Mouse (Mus musculus) spleen, adult 2 months (tissue): ENCODE data around the gene Primpol. TPM values are rescaled to one million over a fixed set of nuclear protein-coding genes. Genes with fewer than 3 reads are reported as not detected.
A peak's percentile ranks its signal among the peaks of the same experiment; 100 is the strongest.

Experiments used
- DNase-seq, 2 experiments: peaks; one replicate each; pipeline versions ENCODE4 v3.0.0 to v3.0.0-alpha.2; 2012 to 2021; ENCODE audit warnings: low spot score in 2 of 2, low read depth in 1 of 2
- H3K27ac ChIP-seq: fragments of 200-500 bp; 2 replicates; pipeline ENCODE4 v1.5.1; 2012; ENCODE audit warnings: low read length, inconsistent platforms; ENCODE audit not compliant: insufficient read depth
- H3K27me3 ChIP-seq: fragments of 200-500 bp; 2 replicates; pipeline ENCODE4 v1.6.1; 2012; ENCODE audit warnings: mild to moderate bottlenecking, moderate library complexity, low read length, inconsistent platforms; ENCODE audit not compliant: control insufficient read depth, insufficient read depth
- H3K36me3 ChIP-seq: fragments of 200-500 bp; 2 replicates; pipeline ENCODE4 v1.6.1; 2012; ENCODE audit warnings: mild to moderate bottlenecking, low read length, inconsistent platforms; ENCODE audit not compliant: control insufficient read depth, insufficient read depth
- H3K4me1 ChIP-seq: fragments of 200-500 bp; 2 replicates; pipeline ENCODE4 v1.6.1; 2011; ENCODE audit warnings: inconsistent platforms; ENCODE audit not compliant: control insufficient read depth, insufficient read depth, insufficient read length
- H3K4me3 ChIP-seq: fragments of 200-500 bp; 2 replicates; pipeline ENCODE4 v1.5.1; 2011; ENCODE audit warnings: mild to moderate bottlenecking, inconsistent platforms; ENCODE audit not compliant: insufficient read depth, insufficient read length; ENCODE audit errors: extremely low read depth
- CTCF ChIP-seq: fragments of 200-500 bp; IDR thresholded peaks from 2 replicates; pipeline ENCODE4 v1.5.1; 2011; ENCODE audit warnings: mild to moderate bottlenecking, inconsistent platforms; ENCODE audit not compliant: insufficient read depth, insufficient read length, insufficient replicate concordance; ENCODE audit errors: extremely low read depth
- POLR2A ChIP-seq: fragments of 200-500 bp; IDR thresholded peaks from 2 replicates; pipeline ENCODE4 v1.6.1; 2011; ENCODE audit warnings: low read depth, low read length, inconsistent platforms
- WGBS: fragments of 180-500 bp; shearing (Covaris S2); methylation state at CpG from one replicate; pipeline ENCODE4 v1.1.7; 2018; 5-methylcytosine and 5-hydroxymethylcytosine counted together
- polyA plus RNA-seq: library from polyadenylated mRNA; depleted of rRNA; stranded (reverse); fragments of >200 nt; gene quantifications from 2 replicates; pipeline ENCODE4 v1.2.3, GENCODE M21; 2012

The Primpol gene
- polyA plus RNA-seq, 1 experiment, result 2.5 TPM

- Histone ChIP-seq H3K4me1 (no peaks in the 10 kb centered on the region), H3K27me3 (no peaks in the 10 kb centered on the region), H3K4me3 (no peak overlapping the region), H3K27ac (no peak overlapping the region), H3K36me3 (no peaks in the 10 kb centered on the region)
- WGBS, result 93% methylated on average over 7 of the region's 7 CpGs
- DNase-seq, result no peak
- TF ChIP-seq POLR2A (no peak), CTCF (no peak)
Observed at GRCm38 (mm10) chr8:46566914-46567529, 50.0 kb downstream of the Primpol start.

GRCm38 (mm10) chr8:46562333-46562732, 54.7 kb downstream of the Primpol start:
- H3K27me3 ChIP-seq, result no peaks in the 10 kb centered on the region
- no peaks in the 10 kb centered on the region for H3K36me3 ChIP-seq
- TF ChIP-seq POLR2A (no peak), CTCF (no peak)
- H3K27ac ChIP-seq, result no peak overlapping the region
- H3K4me1 ChIP-seq, result no peaks in the 10 kb centered on the region
- 94% methylated on average over 16 of the region's 16 CpGs for WGBS
- no peak for DNase-seq
- H3K4me3 ChIP-seq, result no peak overlapping the region

GRCm38 (mm10) chr8:46559428-46559827, 57.6 kb downstream of the Primpol start:
- H3K36me3 ChIP-seq, result no peaks in the 10 kb centered on the region
- TF ChIP-seq CTCF (0 out of 2 replicates have a peak, but pooled peaks have one; percentile 18), POLR2A (no peak)
- no peak for DNase-seq

GRCm38 (mm10) chr8:46552441-46552765, 64.6 kb downstream of the Primpol start:
- H3K27me3 ChIP-seq, result no peaks in the 10 kb centered on the region
- TF ChIP-seq POLR2A (no peak), CTCF (no peak)
- H3K4me3 ChIP-seq, result peak overlapping the region; percentile 70; the same call in 1 of the 2 replicates
- H3K4me1 ChIP-seq, result no peaks in the 10 kb centered on the region
- no peak for DNase-seq
- 2% methylated on average over 10 of the region's 10 CpGs for WGBS
- no peaks in the 10 kb centered on the region for H3K36me3 ChIP-seq
- H3K27ac ChIP-seq, result no peak overlapping the region

More at GRCm38 (mm10) chr8:46559428-46559827, 57.6 kb downstream of the Primpol start:
- H3K27ac ChIP-seq, result no peak overlapping the region
- H3K4me3 ChIP-seq, result no peak overlapping the region
- 68% methylated on average over 6 of the region's 6 CpGs for WGBS
- H3K27me3 ChIP-seq, result no peaks in the 10 kb centered on the region
- H3K4me1 ChIP-seq, result no peaks in the 10 kb centered on the region

- TF ChIP-seq CTCF (no peak), POLR2A (peak; percentile 39; the same call in 1 of the 2 replicates)
- H3K27ac ChIP-seq, result peak within 1 kb of the TSS; percentile 51
- DNase-seq, result peak; percentile 97 to 98
- no peaks in the 10 kb centered on the region for H3K27me3 ChIP-seq
- H3K36me3 ChIP-seq, result no peaks in the 10 kb centered on the region
- under 1% methylated on average over 50 of the region's 50 CpGs for WGBS
- H3K4me3 ChIP-seq, result peak within 1 kb of the TSS; percentile 74
- H3K4me1 ChIP-seq, result no peaks in the 10 kb centered on the region
Observed at GRCm38 (mm10) chr8:46551615-46552440, 65.2 kb downstream of the Primpol start, which contains the start of gene Cenpu. Gene Cenpu (plus strand): TSS chr8:46552028.

GRCm38 (mm10) chr8:46551029-46551428, 66.0 kb downstream of the Primpol start:
- DNase-seq, result no peak
- Histone ChIP-seq H3K4me1 (no peaks in the 10 kb centered on the region), H3K36me3 (no peaks in the 10 kb centered on the region), H3K4me3 (peak overlapping the region; percentile 74; the same call in 1 of the 2 replicates), H3K27ac (no peak overlapping the region), H3K27me3 (no peaks in the 10 kb centered on the region)
- WGBS, result 39% methylated on average over 4 of the region's 4 CpGs
- TF ChIP-seq POLR2A (no peak), CTCF (no peak)
